Mouse (Mus musculus) ES-E14 (cell line): Measurements from ENCODE around the gene Pax6. TPM values are rescaled to one million over a fixed set of nuclear protein-coding genes. Genes with fewer than 3 reads are reported as not detected.

ENCODE experiments used
- DNase-seq: peaks from one replicate; pipeline ENCODE4 v3.0.0-alpha.2; 2013; ENCODE audit warnings: low read depth, low spot score
- H3K27ac ChIP-seq: 2 replicates; pipeline ENCODE4 v1.5.1; 2012; ENCODE audit warnings: low read depth, mild to moderate bottlenecking, low read length, moderate library complexity, mixed read lengths; ENCODE audit not compliant: poor library complexity, insufficient read depth, severe bottlenecking
- H3K36me3 ChIP-seq: 2 replicates; pipeline ENCODE4 v1.6.1; 2012; ENCODE audit warnings: mild to moderate bottlenecking, low read length, moderate library complexity, mixed read lengths; ENCODE audit not compliant: control insufficient read depth, poor library complexity, insufficient read depth, severe bottlenecking
- H3K4me1 ChIP-seq, 2 experiments: fragments of 150-350 bp in 1 of 2; sonication (generic) in 1 of 2; 2 replicates each; pipeline ENCODE4 v1.6.1; 2012; ENCODE audit warnings: low read length in 2 of 2, mild to moderate bottlenecking in 1 of 2, mixed read lengths in 1 of 2; ENCODE audit not compliant: control insufficient read depth in 2 of 2, insufficient read depth in 2 of 2, poor library complexity in 1 of 2
- H3K4me3 ChIP-seq, 2 experiments: fragments of 150-350 bp in 1 of 2; sonication (generic) in 1 of 2; 2 replicates each; pipeline ENCODE4 v1.5.1; 2012; ENCODE audit warnings: low read length in 2 of 2, low read depth in 1 of 2, mild to moderate bottlenecking in 1 of 2, mixed read lengths in 1 of 2; ENCODE audit not compliant: insufficient read depth in 1 of 2, poor library complexity in 1 of 2, severe bottlenecking in 1 of 2
- H3K9ac ChIP-seq: 2 replicates; pipeline ENCODE4 v1.6.1; 2012; ENCODE audit warnings: low read depth, mild to moderate bottlenecking, low read length, mixed read lengths; ENCODE audit not compliant: poor library complexity, insufficient read depth, severe bottlenecking
- H3K9me3 ChIP-seq: fragments of 150-350 bp; sonication (generic); 2 replicates; pipeline ENCODE4 v1.6.1; 2012; ENCODE audit warnings: low read depth, mild to moderate bottlenecking, low read length; ENCODE audit not compliant: control insufficient read depth, insufficient read depth
- CHD2 ChIP-seq: IDR thresholded peaks from 2 replicates; pipeline ENCODE4 v1.6.1; 2014; ENCODE audit warnings: mild to moderate bottlenecking, low read depth, low read length, inconsistent platforms
- HCFC1 ChIP-seq: IDR thresholded peaks from 2 replicates; pipeline ENCODE4 v1.6.1; 2012; ENCODE audit warnings: low read length, inconsistent platforms, borderline replicate concordance; ENCODE audit not compliant: insufficient read depth
- MAFK ChIP-seq: IDR thresholded peaks from 2 replicates; pipeline ENCODE4 v1.6.1; 2014; ENCODE audit warnings: mild to moderate bottlenecking, low read depth, low read length, inconsistent platforms; ENCODE audit not compliant: insufficient read depth
- ZC3H11A ChIP-seq: IDR thresholded peaks from 2 replicates; pipeline ENCODE4 v1.6.1; 2012; ENCODE audit warnings: low read depth, mild to moderate bottlenecking, inconsistent platforms, low read length, borderline replicate concordance
- ZNF384 ChIP-seq: IDR thresholded peaks from 2 replicates; pipeline ENCODE4 v1.6.1; 2012; ENCODE audit warnings: low read depth, low read length, inconsistent platforms
- in situ Hi-C, 2 experiments: fragments of 600-800 bp; cut with MboI; formaldehyde crosslinking; loops; one replicate each; pipeline ENCODE4 v1.15.1; 2025; ENCODE audit warnings: low sequenced_read_pairs in 2 of 2, inconsistent platforms in 1 of 2; ENCODE audit not compliant: unreplicated experiment in 2 of 2
- total RNA-seq: library from RNA; depleted of rRNA; stranded (reverse); fragments of 300-350 nt; gene quantifications from 2 replicates; pipeline ENCODE4 v1.2.3, GENCODE M21; 2012; rRNA removed

Pax6 gene
- total RNA-seq = 4.3 and 7.1 TPM in 2 replicates

DNA sequence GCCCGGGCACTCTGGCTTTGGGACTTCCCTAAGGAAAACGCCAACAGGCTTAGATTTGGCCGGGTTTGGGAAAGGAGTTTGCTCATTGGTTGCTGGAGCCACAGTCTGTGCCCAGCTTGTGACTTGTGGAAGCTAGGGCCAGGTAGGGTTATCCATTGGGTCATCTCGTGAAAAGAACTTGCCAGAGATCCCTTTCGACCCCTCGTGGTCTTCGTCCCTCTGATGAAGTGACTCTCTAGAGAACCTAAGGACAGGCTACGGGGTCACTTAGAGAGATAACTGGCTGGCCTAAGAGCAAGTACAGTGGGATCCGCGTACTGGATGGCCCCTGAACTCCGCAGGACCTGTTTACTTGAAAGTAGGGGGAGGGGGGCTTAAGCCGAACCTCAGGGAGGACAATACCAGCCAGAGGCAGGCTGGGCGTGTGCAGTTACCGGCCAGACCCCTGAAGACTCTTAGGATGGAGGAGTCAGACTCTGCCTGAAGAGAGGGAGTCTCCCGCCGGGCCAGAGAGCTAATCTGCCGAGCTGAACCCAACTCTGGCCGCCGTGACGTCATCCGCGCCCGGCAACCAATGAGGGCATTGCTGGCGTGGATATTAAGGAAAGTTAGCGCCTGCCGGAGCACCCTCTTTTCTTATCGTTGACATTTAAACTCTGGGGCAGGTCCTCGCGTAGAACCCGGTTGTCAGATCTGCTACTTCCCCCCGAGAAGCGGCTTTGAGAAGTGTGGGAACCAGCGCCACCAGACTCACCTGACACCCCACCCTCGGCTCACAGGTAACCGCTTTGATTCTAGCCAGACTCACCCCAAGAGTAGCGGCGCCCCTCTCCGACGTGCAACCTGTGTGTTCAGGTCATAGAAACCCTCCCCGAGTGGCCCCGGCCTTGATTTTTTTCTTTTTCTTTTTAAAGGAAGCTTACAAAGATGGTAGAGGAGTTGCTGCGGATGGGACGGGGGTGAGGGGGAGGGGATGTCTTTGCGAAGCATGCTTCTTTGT lies at the start of gene Pax6:
Pax6 (plus strand) TSS at position 630 of the 1,000 bp plus-strand sequence.
- Histone ChIP-seq H3K4me3 (peak within 1 kb of the TSS; percentile 7 to 12; a peak in 2 of 4 replicates), H3K4me1 (peaks cover 0 to 6% of the 10 kb centered on the region in 2 experiments; a peak in 1 of 4 replicates), H3K9me3 (no peaks in the 10 kb centered on the region), H3K9ac (no peak within 1 kb of the TSS), H3K27ac (no peak within 1 kb of the TSS), H3K36me3 (no peaks in the 10 kb centered on the region)
- in situ Hi-C loops = loop anchor here in 1 of 2 experiments (5.0 kb wide), 1 partner anchor 536 kb away; no protein-coding TSS in a partner anchor
- TF ChIP-seq MAFK = no peak
- TF ChIP-seq CHD2 = no peak
- no peak for TF ChIP-seq ZC3H11A
- TF ChIP-seq ZNF384 = no peak
- TF ChIP-seq HCFC1 = no peak
- DNase-seq = no peak

GRCm38 (mm10) chr2:105648933-105649332 lies 19.8 kb upstream of the Pax6 start:
- H3K9ac ChIP-seq = no peak overlapping the region
- H3K4me3 ChIP-seq = no peak overlapping the region
- H3K27ac ChIP-seq = no peak overlapping the region
- no peak for TF ChIP-seq ZC3H11A
- no peak for TF ChIP-seq ZNF384
- TF ChIP-seq CHD2 = no peak
- TF ChIP-seq HCFC1 = no peak
- TF ChIP-seq MAFK = no peak
- H3K36me3 ChIP-seq = no peaks in the 10 kb centered on the region
- no peaks in the 10 kb centered on the region for H3K9me3 ChIP-seq
- no peak for DNase-seq
- H3K4me1 ChIP-seq = no peaks in the 10 kb centered on the region
- in situ Hi-C loops = no loop called here

- H3K4me1 ChIP-seq = no peaks in the 10 kb centered on the region
- H3K9ac ChIP-seq = no peak overlapping the region
- no peak for DNase-seq
- H3K36me3 ChIP-seq = no peaks in the 10 kb centered on the region
- no peak overlapping the region for H3K4me3 ChIP-seq
- no peak overlapping the region for H3K27ac ChIP-seq
- in situ Hi-C loops = no loop called here
- no peaks in the 10 kb centered on the region for H3K9me3 ChIP-seq
- TF ChIP-seq ZNF384 = no peak
- no peak for TF ChIP-seq CHD2
- no peak for TF ChIP-seq MAFK
These were observed 12.2 kb upstream of the Pax6 start for GRCm38 (mm10) chr2:105656456-105656855.

DNA sequence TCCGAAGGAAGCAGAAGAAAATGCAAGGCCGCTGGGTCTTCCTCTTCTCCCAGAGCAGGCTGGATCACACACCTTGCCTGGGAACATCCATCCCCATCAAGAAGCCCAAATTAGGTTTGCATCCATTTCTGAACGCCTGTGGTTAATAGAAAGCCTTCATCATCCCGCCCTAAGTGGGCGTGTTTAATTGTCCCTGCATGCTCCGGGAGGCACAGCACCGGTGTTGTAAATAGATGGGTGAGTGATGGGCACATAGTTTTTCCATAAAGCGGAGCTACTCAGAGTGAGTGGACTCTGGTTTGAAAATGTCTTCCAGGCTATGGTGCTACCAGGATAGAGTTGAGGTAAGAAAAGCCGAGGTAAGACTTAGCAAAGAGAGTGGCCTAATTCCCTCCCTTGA lies 9.3 kb upstream of the Pax6 start:
- in situ Hi-C loops = no loop called here
- H3K27ac ChIP-seq = no peak overlapping the region

More for the DNA sequence above, 9.3 kb upstream of the Pax6 start:
- Histone ChIP-seq H3K9ac (no peak overlapping the region), H3K4me3 (peak overlapping the region; percentile 9 to 49; a peak in 2 of 4 replicates), H3K9me3 (no peaks in the 10 kb centered on the region), H3K36me3 (no peaks in the 10 kb centered on the region), H3K4me1 (no peaks in the 10 kb centered on the region)
- peak; percentile 11 for DNase-seq
- TF ChIP-seq ZC3H11A (no peak), ZNF384 (no peak), MAFK (no peak), CHD2 (no peak), HCFC1 (no peak)
